Mouse (Mus musculus): ENCODE results near the gene Abhd17a. TPM values are rescaled to one million over a fixed set of nuclear protein-coding genes. Genes with fewer than 3 reads are reported as not detected.

Gene Abhd17a
- polyA plus RNA-seq, 1 experiment from 2014 or later, result 104 TPM

DNA sequence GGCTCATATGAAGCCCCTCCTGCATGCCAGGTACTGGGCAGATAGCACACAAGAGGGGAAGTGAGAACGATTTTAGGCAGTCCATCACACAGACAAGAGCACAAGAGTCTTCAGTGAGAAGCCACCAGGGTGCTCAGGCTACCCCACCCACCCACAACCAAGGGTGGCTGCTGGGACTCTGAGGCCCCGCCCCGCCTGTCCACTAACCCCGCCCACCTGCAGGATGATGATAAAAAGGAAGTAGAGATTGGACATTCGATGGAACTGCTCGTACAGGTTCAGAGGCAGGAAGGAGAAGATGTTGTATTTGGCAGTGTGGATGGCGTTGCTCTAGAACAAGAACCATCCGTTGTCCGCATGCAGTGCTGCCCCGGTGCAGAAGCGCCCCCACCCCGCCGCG is 55.1 kb downstream of the Abhd17a start:
- Histone ChIP-seq H3K9ac (no peak overlapping the region), H3K9me3 (no peaks in the 10 kb centered on the region), H3K27me3 (peaks cover 58% of the 10 kb centered on the region), H3K4me2 (no peak overlapping the region), H3K4me3 (no peak overlapping the region; the same call in 1 of the 2 replicates), H3K27ac (no peak overlapping the region), H3K36me3 (no peaks in the 10 kb centered on the region), H3K4me1 (peaks cover 16% of the 10 kb centered on the region)
- no peak for ATAC-seq (ENCODE audit: insufficient number of reproducible peaks, low FRiP score, low TSS enrichment, low read depth)
- 8% methylated on average over 14 of the region's 14 CpGs for WGBS

DNA sequence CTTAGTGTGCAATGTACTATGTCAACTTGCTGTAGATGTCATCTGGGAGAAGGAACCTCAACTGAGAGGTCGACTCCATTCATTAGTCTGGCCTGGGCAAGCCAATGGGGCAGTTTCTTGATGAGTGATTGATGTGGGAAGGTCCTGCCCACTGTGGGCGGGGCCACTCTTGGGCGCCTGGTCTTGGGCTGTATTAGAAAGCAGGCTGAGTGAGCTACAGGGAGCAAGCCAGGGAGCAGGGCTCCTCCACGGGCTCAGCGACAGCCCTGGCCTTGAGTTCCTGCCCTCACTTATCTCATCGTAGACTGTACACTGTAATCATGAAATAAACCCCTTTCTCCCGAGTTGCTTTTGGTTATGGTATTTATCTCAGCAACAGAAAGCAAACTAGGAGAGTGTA is 56.4 kb downstream of the Abhd17a start:
- Histone ChIP-seq H3K4me3 (no peak overlapping the region), H3K4me2 (no peak overlapping the region), H3K9me3 (no peaks in the 10 kb centered on the region), H3K27ac (no peak overlapping the region), H3K9ac (no peak overlapping the region), H3K27me3 (peaks cover 53% of the 10 kb centered on the region), H3K4me1 (peaks cover 11% of the 10 kb centered on the region), H3K36me3 (no peaks in the 10 kb centered on the region)
- WGBS, result 17% methylated on average over 7 of the region's 7 CpGs
- no peak for ATAC-seq (ENCODE audit: insufficient number of reproducible peaks, low FRiP score, low TSS enrichment, low read depth)

Small RNAs within 50 kb of the gene (microRNA-seq; reads per million reads assigned to microRNA genes)
- not detected for gene Mir6912

Other genes starting within 250 kb of the Abhd17a start
- 11.9 and 13.8 TPM in 2 replicates for gene Adamtsl5, start 241.9 kb downstream of the Abhd17a start, polyA plus RNA-seq (2015; fragmentation: Nextera tagmentation; extraction: Ambion mirVana)
- 0.91 and 0.99 TPM in 2 replicates for gene Plk5, start 233.9 kb downstream of the Abhd17a start, polyA plus RNA-seq (2015; fragmentation: Nextera tagmentation; extraction: Ambion mirVana)
- 6.1 and 6.8 TPM in 2 replicates for gene Mex3d, start 202.7 kb downstream of the Abhd17a start, polyA plus RNA-seq (2015; fragmentation: Nextera tagmentation; extraction: Ambion mirVana)
- gene Mbd3, start 190.8 kb downstream of the Abhd17a start, polyA plus RNA-seq (2015; fragmentation: Nextera tagmentation; extraction: Ambion mirVana), result 218 and 219 TPM in 2 replicates
- gene Uqcr11, start 183.5 kb downstream of the Abhd17a start, polyA plus RNA-seq (2015; fragmentation: Nextera tagmentation; extraction: Ambion mirVana), result 562 and 570 TPM in 2 replicates
- 94.8 and 110 TPM in 2 replicates for gene Tcf3, start 156.7 kb downstream of the Abhd17a start, polyA plus RNA-seq (2015; fragmentation: Nextera tagmentation; extraction: Ambion mirVana)
- gene Onecut3, start 95.5 kb downstream of the Abhd17a start, polyA plus RNA-seq (2015; fragmentation: Nextera tagmentation; extraction: Ambion mirVana), result not detected in 2 replicates
- 0.08 and 0.15 TPM in 2 replicates for gene Atp8b3, start 51.2 kb downstream of the Abhd17a start, polyA plus RNA-seq (2015; fragmentation: Nextera tagmentation; extraction: Ambion mirVana)
- 21.9 and 22.5 TPM in 2 replicates for gene Rexo1, start 28.8 kb downstream of the Abhd17a start, polyA plus RNA-seq (2015; fragmentation: Nextera tagmentation; extraction: Ambion mirVana)
- gene Klf16, start 13.0 kb downstream of the Abhd17a start, polyA plus RNA-seq (2015; fragmentation: Nextera tagmentation; extraction: Ambion mirVana), result 7.9 and 9.9 TPM in 2 replicates
- gene Scamp4, start 12.5 kb upstream of the Abhd17a start, polyA plus RNA-seq (2015; fragmentation: Nextera tagmentation; extraction: Ambion mirVana), result 100 and 102 TPM in 2 replicates
- 6.4 and 8.0 TPM in 2 replicates for gene Adat3, start 12.5 kb upstream of the Abhd17a start, polyA plus RNA-seq (2015; fragmentation: Nextera tagmentation; extraction: Ambion mirVana)
- 4.9 and 5.8 TPM in 2 replicates for gene Gm49322, start 15.7 kb upstream of the Abhd17a start, polyA plus RNA-seq (2015; fragmentation: Nextera tagmentation; extraction: Ambion mirVana)
- gene Csnk1g2, start 32.5 kb upstream of the Abhd17a start, polyA plus RNA-seq (2015; fragmentation: Nextera tagmentation; extraction: Ambion mirVana), result 126 and 148 TPM in 2 replicates
- gene Btbd2, start 66.7 kb upstream of the Abhd17a start, polyA plus RNA-seq (2015; fragmentation: Nextera tagmentation; extraction: Ambion mirVana), result 54.7 and 68.2 TPM in 2 replicates
- gene Mknk2, start 87.8 kb upstream of the Abhd17a start, polyA plus RNA-seq (2015; fragmentation: Nextera tagmentation; extraction: Ambion mirVana), result 90.1 and 97.5 TPM in 2 replicates
- gene Mob3a, start 111.6 kb upstream of the Abhd17a start, polyA plus RNA-seq (2015; fragmentation: Nextera tagmentation; extraction: Ambion mirVana), result 55.8 and 57.7 TPM in 2 replicates
- gene Izumo4, start 111.8 kb upstream of the Abhd17a start, polyA plus RNA-seq (2015; fragmentation: Nextera tagmentation; extraction: Ambion mirVana), result 25.9 and 31.0 TPM in 2 replicates
- gene Ap3d1, start 151.9 kb upstream of the Abhd17a start, polyA plus RNA-seq (2015; fragmentation: Nextera tagmentation; extraction: Ambion mirVana), result 72.3 and 75.0 TPM in 2 replicates
- 14.2 and 15.3 TPM in 2 replicates for gene Dot1l, start 164.9 kb upstream of the Abhd17a start, polyA plus RNA-seq (2015; fragmentation: Nextera tagmentation; extraction: Ambion mirVana)
- 59.0 and 71.7 TPM in 2 replicates for gene Sf3a2, start 207.9 kb upstream of the Abhd17a start, polyA plus RNA-seq (2015; fragmentation: Nextera tagmentation; extraction: Ambion mirVana)
- gene Plekhj1, start 208.3 kb upstream of the Abhd17a start, polyA plus RNA-seq (2015; fragmentation: Nextera tagmentation; extraction: Ambion mirVana), result 119 and 124 TPM in 2 replicates
- not detected in 2 replicates for gene Amh, start 214.9 kb upstream of the Abhd17a start, polyA plus RNA-seq (2015; fragmentation: Nextera tagmentation; extraction: Ambion mirVana)
- 7.5 and 26.8 TPM in 2 replicates for gene Jsrp1, start 223.2 kb upstream of the Abhd17a start, polyA plus RNA-seq (2015; fragmentation: Nextera tagmentation; extraction: Ambion mirVana)
- gene Oaz1, start 236.3 kb upstream of the Abhd17a start, polyA plus RNA-seq (2015; fragmentation: Nextera tagmentation; extraction: Ambion mirVana), result 1,708 and 1,872 TPM in 2 replicates